ENCODE assay signal across 1 mouse cellular context in the genomic region with DNA sequence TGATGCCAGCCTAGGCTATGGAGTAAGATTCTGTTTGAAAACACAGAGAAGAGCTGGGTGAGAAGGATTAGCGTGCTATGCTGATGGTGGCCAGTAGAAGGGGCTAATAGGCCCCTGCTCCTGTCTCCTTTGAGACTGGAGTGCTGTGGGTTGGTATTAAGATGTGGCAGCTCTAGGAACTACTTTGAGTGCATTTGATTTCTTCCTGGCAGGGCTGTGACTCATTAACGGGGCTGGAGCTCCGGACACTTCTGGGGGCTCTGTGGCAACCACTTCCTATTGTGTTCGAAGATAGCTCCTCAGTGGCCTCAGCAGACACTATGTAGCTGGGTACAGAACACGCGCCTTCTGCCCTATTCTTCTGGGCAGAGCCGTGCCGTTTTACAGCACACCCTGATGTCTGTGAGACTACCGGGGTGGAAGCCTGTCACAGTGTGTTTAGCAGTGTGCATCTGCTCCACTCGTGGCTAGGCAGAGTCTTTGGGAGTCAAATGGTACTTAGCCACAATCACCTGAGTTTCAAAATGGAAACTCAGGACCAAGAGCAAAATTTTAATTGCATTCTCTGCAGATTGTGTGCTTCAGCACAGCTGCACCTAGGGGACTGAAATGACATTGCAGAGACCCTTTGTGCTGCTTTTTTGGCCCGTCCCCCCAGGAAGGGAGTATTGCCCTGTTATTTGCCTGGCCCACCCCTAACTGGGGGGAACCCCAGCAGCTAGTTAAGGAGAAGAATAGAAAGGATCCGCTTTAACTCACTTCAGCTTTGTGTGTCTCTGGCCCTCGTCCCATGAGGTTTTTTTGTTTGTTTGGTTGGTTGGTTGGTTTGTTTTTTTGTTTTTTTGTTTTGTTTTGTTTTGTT.
TF ChIP-seq lines count a peak whose summit lies in the region.

No protein-coding gene starts in this region.

TF ChIP-seq in CH12.LX, 34 proteins besides CTCF, POLR2A, EP300 and RAD21 (continued from another document):
- TF ChIP-seq MAFK (IDR thresholded peaks at IDR 0.05; ENCODE audit: insufficient replicate concordance, low read length) (no peak; the same call in 1 of the 2 replicates), BHLHE40 (IDR thresholded peaks at IDR 0.05; ENCODE audit: low read depth, low read length) (0 out of 2 replicates have a peak, but pooled peaks have one; percentile 52), MAX (IDR thresholded peaks at IDR 0.05; ENCODE audit: low read length) (peak; percentile 60), KAT2A (IDR thresholded peaks at IDR 0.05; ENCODE audit: insufficient replicate concordance, low read length) (no peak), ZKSCAN1 (IDR thresholded peaks at IDR 0.05; ENCODE audit: borderline replicate concordance, low read depth, low read length) (no peak), TCF12 (IDR thresholded peaks at IDR 0.05; ENCODE audit: low read depth, low read length) (peak; percentile 56; the same call in 1 of the 2 replicates), UBTF (IDR thresholded peaks at IDR 0.05; ENCODE audit: low read depth, low read length) (no peak), POLR2AphosphoS2 (IDR thresholded peaks at IDR 0.05; ENCODE audit: low read depth, low read length) (no peak), NRF1 (IDR thresholded peaks at IDR 0.05; ENCODE audit: low read depth, low read length) (no peak), E2F4 (IDR thresholded peaks at IDR 0.05; ENCODE audit: insufficient replicate concordance, low read depth, low read length) (no peak), MEF2A (IDR thresholded peaks at IDR 0.05; ENCODE audit: borderline replicate concordance, low read depth, low read length) (no peak; the same call in 1 of the 2 replicates), CHD2 (IDR thresholded peaks at IDR 0.05; ENCODE audit: low read length) (no peak), ZNF384 (IDR thresholded peaks at IDR 0.05; ENCODE audit: low read depth, low read length) (no peak), PAX5 (IDR thresholded peaks at IDR 0.05; ENCODE audit: low read length) (no peak), ZMIZ1 (IDR thresholded peaks at IDR 0.05; ENCODE audit: low read depth, low read length) (peak; percentile 63; the same call in 1 of the 2 replicates), ZC3H11A (IDR thresholded peaks at IDR 0.05; ENCODE audit: low read depth, low read length) (no peak; the same call in 1 of the 2 replicates)
